Mouse (Mus musculus) kidney, adult 11 months (tissue): ENCODE results near the gene Stat6.
"Not testable (repeated sequence)": the region's sequence is repeated elsewhere in the genome, so short reads cannot be mapped to it uniquely, and the experiment has no call there.

Source experiments
- DNase-seq: peaks from one replicate; pipeline ENCODE4 v3.0.0; 2022

Gene Stat6

DNA sequence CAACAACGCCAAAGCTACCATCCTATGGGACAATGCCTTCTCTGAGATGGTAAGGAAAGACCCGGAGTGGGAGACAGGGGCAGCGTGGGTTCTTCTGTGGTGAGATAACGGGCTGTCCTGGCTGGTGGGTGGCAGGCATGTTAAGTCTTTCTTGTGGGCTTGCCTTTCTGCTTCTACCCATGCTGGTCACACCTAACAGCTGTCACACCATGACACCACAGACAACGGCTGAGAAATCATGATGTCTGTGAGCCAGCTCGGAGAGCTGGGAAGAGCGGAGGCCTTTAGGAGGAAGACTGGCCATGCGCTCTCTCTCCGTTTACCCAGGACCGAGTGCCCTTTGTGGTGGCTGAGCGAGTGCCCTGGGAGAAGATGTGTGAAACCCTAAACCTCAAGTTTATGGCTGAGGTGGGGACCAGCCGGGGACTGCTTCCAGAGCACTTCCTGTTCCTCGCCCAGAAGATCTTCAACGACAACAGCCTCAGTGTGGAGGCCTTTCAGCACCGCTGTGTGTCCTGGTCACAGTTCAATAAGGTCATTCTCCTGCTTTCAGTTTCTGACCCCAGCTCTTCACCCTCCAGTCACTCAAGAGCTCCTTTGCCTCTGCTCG, 12.3 kb downstream of the Stat6 start:
- no peak for DNase-seq

DNA sequence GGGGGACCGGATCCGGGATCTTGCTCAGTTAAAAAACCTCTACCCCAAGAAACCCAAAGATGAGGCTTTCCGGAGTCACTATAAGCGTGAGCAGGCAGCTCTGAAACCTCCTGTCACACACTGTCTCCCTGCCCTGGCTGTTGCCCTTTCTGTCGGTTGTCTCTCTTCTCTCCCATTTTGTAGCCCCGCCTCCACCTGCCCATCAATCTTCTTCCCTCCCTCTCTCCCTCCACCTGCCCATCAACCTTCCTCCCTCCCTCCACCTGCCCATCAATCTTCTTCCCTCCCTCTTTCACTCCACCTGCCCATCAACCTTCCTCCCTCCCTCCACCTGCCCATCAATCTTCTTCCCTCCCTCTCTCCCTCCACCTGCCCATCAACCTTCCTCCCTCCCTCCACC, 14.8 kb downstream of the Stat6 start:
- DNase-seq = not testable (repeated sequence)

DNA sequence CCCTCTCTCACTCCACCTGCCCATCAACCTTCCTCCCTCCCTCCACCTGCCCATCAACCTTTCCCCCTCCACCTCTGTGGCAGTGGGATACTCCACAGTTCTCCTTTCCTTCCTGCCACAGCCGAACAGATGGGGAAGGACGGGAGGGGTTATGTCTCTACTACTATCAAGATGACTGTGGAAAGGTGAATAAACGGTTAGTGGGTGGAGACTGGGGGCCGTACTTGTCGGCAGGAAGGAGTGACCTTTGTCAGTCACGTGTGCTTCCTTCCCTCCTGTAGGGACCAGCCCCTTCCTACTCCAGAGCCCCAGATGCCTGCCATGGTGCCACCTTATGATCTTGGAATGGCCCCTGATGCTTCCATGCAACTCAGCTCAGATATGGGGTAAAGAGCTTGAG, 15.3 kb downstream of the Stat6 start:
- no peak for DNase-seq

DNA sequence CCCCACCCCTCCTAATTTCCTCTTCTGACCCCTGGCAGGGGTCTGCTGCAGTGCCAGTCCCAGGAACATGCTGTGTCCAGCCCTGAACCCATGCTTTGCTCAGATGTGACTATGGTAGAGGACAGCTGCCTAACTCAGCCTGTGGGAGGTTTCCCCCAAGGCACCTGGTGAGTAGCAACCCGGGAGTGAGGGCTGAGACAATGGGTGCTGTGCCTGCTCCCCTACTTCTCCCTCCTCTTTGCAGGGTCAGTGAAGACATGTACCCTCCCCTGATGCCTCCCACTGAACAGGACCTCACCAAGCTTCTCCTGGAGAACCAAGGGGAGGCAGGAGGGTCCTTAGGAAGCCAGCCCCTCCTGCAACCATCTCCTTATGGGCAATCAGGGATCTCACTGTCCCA, 16.8 kb downstream of the Stat6 start:
- no peak for DNase-seq

DNA sequence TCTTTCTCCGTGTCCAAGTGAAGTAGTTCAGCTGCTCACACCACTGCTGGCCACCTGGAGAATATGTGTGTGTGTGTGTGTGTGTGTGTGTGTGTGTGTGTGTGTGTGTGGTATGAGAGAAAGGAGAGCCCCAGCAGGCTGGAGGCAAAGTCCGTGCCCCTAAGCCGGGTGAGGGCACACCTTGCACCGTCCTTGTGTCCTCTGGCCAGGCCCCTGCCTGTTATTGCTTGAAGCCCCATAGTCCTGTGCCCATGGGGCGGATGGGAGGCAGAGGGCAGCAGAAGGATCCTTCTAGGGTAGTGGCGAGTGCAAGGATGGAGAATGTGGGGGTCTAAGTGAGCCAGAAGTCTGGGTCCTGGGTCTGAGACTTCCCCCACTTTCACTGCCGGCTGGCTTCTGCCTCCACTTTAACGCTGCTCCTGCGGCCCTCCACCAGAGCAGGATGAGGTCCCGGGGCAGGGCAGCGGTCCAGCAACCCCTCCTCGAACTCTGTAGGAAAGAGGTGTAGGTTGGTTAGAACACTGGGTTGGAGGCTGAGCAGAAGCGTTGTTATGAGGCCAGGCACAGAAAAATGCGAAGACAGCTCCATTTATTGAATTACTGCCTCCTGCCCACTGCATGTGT, 18.6 kb downstream of the Stat6 start:
- peak; percentile 47 for DNase-seq

DNA sequence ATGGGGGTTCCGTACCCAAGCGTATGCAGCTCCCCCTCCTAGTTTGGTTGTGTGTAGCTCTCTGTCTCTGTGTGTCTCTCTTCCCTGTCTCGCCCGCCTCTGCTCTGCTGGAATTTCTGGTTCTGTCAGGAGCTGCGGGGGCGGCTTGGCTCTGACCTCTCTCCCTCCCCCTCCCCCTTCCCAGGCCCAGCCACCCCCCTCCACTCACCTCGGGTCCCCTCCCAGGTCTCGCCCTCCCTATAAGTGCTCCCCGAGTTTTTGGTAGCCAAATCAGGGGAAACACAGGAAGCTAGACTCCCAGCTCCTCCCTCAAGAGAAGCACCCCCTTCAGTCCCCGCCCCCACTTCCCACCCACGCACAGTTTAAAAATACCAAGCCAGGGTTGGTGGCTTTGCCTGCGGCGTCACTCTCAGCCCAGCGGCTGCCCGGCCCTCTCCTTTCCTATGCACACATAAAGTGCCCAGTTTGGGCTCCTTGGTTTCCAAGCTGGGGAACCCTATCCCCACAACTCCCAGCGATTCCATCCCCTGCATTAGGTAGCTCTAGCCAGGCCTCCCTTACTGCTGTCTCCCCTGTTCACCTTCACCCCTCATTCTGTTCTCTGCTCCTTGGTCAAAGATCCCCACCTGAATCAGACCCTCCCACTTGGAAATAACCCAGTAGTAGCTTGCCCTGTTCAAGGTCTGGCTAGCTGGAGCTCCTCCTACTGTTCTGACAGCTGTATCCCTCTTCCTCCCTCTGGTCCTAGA, 19.3 kb downstream of the Stat6 start:
- DNase-seq = peak; percentile 85

DNA sequence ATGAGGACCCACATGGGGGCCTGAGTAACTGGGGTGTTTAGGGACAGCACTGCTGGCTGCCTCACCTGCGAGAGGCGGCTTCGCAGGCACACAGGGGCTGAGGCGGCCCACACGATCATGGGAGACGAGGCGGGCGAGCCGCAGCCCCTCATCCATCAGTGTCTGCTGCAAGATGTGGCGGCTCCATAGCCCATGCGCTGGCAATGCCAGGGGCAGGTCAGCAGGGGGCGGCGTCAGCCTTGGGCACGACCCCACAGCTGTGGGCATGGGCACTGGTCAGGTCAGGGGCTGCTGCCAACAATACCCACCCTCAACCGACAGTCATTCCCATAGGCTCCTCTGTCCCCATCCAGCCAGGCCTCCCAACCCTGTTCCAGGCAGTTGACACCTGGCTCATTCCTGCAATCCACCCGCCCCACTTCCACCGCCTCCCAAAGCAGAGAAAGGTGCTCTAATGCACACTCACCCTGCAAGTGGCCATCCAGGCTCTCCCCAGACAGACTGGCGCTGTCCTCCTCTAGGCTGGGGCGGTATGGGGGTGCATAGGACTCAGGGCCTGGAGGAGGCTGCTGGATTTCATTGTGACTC, 20.0 kb downstream of the Stat6 start:
- peak; percentile 53 for DNase-seq

DNA sequence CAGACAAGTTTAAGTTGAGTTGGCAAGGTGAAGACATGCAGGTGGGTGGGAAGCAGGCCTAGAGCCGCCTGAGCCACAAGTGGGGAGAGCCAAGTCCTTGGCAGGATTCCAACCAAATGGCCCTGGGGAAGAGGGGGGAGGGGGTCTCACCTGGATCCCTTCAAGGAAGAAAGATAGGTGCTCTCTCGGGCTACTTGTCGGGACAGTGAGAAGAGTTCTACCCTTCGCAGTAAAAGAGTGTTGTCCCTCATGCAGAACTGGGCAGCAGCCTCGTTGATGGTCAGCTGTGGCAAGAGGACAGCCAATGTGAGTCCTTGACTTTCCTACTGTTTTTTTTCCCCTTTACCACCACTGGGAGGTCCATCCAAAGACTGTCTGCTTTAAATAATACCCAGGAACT, 20.8 kb downstream of the Stat6 start:
- no peak for DNase-seq

DNA sequence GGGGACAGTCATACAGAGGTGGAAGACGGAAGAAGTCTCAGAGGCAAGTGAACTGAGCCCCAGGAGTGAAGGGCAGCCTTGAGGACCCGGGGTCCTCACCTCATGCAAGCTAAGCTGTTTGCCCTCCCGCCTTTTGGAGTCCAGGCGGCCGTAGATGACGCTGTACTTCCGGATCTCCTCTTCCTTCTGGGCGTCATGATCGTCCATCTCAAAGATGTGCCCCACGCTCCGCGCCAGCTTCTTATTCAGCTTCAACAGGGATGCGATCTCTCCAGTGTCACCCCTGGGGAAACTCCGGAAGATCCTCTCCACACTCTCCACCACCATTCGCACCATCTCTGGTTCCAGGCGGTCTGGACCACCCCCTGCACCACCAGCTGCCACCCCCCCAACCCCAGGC, 21.4 kb downstream of the Stat6 start:
- no peak for DNase-seq

DNA sequence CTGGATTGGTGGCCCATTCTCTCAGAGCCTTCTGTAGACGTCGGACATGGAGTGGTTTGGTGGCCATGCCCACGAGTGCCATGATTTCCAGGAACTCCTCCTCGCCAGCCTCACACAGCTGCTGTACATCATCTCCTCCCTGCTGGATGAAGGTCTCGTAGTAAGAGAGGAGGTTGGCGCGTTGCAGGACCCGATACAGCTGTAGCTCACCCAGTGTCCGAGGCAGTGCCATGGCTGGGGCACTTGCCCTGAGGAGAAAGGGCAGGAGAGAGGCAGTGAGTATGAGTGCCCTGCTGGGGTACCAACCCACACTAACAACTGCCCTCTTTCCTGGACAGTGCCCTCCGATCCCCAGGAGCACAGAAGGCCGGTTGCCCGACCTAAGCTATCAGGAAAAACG, 22.1 kb downstream of the Stat6 start:
- no peak for DNase-seq

DNA sequence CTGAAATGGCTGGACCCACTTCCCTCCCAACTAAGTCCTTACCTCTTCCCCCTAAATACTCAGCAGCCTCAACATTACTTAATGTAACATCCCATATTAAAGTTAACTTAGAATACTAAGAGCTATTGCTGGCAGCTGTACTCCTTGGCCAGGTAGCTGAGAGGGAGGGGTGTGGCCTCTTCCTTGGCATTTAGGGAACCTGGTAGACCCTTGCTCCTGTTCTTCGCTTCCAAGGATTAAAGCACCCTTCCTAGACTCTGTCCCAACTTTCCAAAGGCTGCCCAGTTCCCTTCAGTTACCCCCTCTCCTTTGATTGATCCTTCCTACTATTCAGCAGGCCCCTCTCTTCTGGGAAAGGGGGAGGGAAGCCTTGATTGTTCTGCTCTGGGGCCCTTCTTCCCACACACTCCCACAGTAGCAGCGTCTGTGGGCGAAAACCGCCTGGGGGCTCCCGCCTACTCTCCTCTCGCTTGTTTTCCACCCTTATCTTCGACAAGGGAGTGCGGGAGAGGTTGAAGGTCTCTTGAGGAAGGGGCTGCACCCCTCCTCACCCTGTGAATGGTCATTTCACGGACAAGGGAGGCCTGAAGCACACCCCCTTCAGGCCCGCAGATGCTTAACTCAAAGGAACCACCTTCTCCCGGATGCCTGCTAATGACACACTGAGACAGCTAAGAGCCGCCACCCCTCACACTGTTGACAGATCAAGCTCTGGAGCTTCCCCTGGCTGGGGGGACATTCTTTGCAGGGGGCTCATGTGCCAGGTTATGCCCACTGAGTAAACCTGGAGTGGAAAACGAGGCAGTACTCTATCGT, 22.8 kb downstream of the Stat6 start:
- no peak for DNase-seq

DNA sequence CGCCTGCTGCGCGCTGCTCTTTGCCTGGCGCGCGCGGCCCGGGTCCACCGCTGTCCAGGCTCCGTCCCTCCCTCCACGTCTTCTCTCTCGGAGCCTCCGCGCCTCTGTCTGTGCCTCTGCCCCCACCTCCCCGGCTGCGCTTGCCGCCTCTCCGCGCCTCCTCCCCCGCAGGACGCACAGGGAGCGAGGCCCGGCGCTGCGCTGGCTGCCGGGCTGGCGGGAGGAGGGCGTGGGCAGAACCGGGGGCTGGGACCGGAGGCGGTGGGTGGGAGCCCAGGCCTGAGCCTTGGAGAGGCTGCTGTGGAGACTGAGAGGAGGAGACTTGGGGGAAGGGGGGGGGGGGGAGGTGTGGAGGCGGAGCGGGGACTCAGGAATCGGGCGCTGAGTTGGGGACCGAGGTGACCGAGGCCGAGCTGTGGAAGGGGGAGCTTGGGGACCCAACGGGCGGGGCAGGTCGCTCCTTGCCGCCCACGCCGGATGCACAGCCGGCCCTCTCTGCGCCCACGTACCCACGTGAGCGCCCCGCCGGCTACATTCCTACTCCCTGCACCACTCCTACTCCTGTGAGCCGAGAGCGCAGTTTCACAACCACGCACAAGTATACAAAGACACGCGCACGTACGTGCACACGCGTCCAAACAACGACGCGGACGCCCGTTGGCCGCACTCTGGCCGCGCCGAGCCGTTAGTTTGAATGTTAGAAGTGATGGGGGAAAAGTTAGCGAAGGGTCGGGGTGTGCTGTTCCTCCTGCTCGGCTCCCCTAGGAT, 23.9 kb downstream of the Stat6 start, which contains the start of gene Nemp1:
Gene Nemp1, plus strand, starts transcription at position 401 of the 768 bp plus-strand sequence.
- DNase-seq = peak; percentile 87

DNA sequence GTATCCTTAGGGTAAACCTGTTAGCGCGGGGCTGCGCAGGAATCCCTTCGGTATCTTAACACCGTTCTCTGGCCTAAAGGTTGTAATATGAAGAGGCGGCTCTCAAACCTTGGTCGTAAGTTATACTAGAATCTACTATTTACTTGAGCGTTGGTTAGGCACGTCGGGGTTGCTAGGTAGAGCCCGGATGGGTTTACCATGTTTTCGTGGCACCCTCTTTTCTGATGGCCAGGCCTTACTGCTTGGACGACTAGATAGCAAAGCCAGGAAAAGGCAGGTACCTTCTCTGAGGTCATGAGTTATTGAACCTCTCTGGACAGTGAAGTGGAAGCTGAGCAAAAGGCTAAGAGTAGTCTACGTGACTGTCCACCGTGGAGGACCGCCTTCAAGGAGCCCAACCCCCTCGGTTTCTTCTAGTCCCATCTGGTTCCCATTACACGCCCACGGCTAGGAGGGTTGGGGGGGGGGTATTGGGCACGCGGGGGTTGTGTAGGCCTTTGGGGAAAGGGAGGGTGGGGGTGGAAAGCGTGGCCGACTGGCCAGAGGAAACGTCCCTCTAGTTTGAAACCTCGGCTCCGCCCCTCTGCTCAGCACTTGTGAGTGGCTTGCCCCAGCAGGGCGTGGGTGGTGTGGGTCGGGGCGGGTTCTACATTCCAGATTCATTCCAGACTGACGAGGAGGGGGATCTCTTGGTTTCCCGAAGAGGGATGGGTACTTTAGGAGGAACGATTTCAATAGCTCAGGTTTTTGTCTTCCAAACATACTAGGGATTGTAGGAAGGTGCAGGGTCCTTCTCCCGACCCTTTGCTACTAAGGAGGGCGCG, 24.7 kb downstream of the Stat6 start:
- peak; percentile 92 for DNase-seq

DNA sequence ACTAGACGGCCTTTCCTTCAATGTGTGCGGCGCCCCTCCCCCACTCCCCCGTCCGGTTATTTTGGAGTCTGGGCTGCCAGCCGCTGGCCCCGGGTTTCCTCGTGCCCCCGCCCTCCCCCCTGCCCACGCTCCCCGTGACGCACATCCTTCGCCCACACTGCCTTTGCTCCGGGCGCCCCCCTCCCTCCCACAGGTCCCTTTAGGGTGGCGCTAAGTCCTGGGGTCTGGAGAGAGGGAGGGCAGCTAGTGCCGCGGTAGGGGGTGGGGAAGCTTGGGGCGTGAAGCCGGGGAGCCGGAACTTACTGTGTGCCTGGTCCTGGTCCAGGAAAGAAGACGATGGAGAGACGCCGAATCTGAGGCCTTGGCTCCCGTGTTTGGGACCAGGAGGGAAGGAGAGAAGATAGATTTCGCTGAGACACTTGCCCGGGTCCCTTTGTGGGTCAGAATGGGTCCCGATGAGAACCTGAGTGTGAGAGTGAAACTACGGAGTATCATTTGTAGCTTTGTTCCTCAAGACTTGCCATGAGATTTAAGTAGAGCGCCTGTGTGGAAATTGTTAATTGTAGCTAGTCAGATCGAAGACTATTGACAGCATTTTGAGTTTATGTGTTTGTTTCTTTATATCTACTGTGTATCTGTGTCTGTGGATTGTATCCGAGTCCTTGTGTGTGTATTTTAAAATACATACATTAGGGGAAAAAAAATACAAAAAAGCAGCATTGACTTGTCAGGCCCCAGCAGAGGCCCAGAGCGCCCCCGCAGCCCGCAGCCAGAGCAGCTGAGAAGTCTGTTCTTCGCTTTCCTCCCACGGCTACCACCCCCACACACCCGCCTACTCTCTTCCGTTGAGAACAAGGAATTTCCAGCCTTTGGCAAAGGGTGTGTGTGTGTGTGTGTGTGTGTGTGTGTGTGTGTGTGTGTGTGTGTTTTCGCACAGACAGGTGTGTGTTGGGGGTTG, 25.6 kb downstream of the Stat6 start, which contains the start of gene Nab2:
Gene Nab2, minus strand, starts transcription at position 476 of the 958 bp plus-strand sequence.
- DNase-seq = peak; percentile 77

DNA sequence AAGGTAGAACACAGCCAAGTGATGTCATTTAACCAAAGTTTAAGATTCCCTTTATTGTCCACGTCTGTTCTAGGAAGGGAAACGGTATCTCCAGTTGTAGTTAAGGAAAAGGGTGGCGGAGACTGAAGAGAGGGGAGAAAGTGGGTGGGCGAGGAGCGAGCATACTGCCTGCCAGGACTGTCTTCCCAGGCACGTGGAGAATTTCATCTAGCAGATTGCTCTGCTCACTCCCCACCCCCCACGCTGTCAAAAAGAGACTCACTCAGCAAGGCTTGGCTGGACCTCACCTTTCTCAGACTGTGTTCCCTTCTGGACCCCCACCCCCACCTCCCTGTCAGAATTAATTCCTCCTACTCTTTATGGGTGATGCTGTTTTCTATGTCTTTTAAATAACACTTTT, 26.4 kb downstream of the Stat6 start:
- no peak for DNase-seq

DNA sequence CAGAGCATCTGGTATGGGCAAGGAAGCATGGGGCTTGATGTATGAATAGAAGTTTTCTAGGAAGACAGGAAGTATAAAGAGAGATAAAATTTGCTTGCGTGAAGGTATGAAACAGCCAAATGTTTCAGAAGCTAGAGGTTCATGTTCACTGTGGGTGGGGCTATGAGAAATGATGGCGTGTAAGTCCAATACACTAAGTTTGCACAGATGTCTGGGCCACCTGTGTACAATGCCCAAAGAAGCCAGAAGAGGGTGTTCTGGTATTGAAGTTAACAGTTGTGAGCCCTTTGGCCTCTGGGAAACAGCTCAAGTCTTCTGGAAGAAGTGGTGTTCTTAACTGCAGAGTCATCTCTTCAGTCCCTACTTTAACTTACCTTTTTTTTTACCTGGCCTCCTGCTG, 27.4 kb downstream of the Stat6 start:
- no peak for DNase-seq

DNA sequence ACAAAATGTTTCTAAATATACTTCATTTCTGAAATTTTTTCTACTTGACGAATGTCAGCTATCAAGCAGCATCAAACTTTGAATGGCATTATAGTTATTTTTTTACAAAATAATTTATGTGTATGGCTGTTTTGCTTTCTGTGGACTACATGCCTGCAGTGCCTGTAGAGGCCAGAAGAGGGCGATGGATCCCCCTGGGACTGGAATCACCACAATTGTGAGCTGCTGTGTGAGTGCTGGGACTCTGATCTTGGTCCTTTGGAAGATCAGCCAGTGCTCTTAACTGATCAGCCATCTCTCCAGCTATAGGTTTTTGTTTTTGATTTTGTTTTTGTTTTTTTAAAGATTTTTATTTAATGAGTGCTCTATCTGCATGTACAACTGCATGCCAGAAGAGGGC, 28.5 kb downstream of the Stat6 start:
- DNase-seq = no peak

DNA sequence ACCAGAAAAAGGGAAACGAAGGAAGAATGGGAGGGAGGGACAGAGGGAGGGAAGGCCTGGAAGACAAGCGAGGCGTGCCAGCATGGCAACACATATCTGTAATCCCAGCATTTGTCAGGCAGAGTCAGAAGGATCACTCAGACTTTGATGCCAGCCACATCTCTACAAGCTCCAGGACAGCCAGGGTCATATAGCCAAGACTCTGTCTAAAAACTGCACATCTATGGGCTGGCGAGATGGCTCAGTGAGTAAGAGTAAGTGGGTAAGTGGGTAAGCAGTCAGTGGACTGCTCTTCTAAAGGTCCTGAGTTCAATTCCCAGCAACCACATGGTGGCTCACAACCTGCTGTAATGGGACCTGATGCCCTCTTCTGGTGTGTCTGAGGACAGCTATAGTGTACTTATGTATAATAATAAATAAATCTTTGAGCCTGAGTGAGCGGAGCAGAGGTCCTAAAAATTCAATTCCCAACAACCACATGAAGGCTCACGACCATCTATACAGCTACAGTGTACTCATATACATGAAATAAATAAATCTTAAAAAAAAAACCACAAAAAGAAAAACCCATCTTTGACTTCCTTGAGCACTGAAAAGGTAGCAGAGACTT, 31.4 kb downstream of the Stat6 start:
- no peak for DNase-seq

DNA sequence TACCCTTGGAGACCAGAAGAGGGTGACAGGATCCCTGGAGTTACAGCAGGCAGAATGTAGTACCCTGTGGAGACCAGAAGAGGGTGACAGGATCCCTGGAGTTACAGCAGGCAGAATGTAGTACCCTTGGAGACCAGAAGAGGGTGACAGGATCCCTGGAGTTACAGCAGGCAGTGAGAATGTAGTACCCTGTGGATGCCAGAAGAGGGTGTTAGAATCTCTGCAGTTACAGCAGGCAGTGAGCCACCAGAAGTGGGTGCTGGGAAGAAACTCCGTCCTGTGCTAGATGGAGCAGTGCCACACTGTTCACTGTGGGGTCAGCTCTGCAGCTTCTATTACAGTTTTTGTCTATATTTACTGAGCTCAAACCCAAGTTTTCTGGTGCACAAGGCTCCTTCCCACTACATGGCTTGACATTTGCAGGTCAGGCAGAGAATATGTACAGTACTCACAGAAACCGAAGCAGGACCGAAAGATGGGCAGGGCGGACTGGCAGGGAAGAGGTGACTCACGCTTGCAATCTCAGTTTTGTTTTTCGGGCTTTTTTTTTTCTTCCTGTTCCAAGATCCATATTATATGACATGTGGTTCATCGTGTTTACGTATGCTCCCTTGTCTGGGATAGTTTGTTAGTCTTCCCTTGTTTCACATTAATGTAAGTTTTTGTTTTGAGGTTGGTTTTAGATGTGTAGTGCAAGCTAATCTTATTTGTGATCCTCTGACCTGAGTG, 32.2 kb downstream of the Stat6 start:
- DNase-seq = peak; percentile 92
